Mouse (Mus musculus) embryonic facial prominence, embryonic 11.5 days (tissue): ENCODE results near the gene Npas3. TPM values are rescaled to one million over a fixed set of nuclear protein-coding genes. Genes with fewer than 3 reads are reported as not detected.
A peak's percentile ranks its signal among the peaks of the same experiment; 100 is the strongest.

Experiments used
- ATAC-seq: fragments of 200-750 bp; cut with Nextera tagmentation; replicated peaks from 2 replicates; pipeline ENCODE4 v1.8.0; 2017; ENCODE audit warnings: low read depth; ENCODE audit not compliant: insufficient number of reproducible peaks, low FRiP score, low TSS enrichment
- DNase-seq: peaks from one replicate; pipeline ENCODE4 v3.0.0-alpha.2; 2015; ENCODE audit warnings: low spot score
- H3K27ac ChIP-seq: fragments of 300-500 bp; sonication (generic); replicated peaks from 2 replicates; pipeline ENCODE4 v1.5.1; 2014; ENCODE audit warnings: mild to moderate bottlenecking, low read depth, low read length, control low read depth
- H3K27me3 ChIP-seq: fragments of 300-500 bp; sonication (generic); 2 replicates; pipeline ENCODE4 v1.6.1; 2014; ENCODE audit warnings: mild to moderate bottlenecking, low read length, moderate library complexity, mixed read lengths; ENCODE audit not compliant: control insufficient read depth, insufficient read depth
- H3K36me3 ChIP-seq: fragments of 300-500 bp; sonication (generic); replicated peaks from 2 replicates; pipeline ENCODE4 v1.6.1; 2014; ENCODE audit warnings: low read depth, mild to moderate bottlenecking, low read length, moderate library complexity, mixed read lengths; ENCODE audit not compliant: control insufficient read depth, insufficient read depth
- H3K4me1 ChIP-seq: fragments of 300-500 bp; sonication (generic); 2 replicates; pipeline ENCODE4 v1.6.1; 2014; ENCODE audit warnings: low read length, mixed read lengths; ENCODE audit not compliant: control insufficient read depth, insufficient read depth
- H3K4me2 ChIP-seq: fragments of 300-500 bp; sonication (generic); 2 replicates; pipeline ENCODE4 v1.6.1; 2014; ENCODE audit warnings: low read depth, mild to moderate bottlenecking, control low read depth, low read length, moderate library complexity
- H3K4me3 ChIP-seq: fragments of 300-500 bp; sonication (generic); 2 replicates; pipeline ENCODE4 v1.5.1; 2014; ENCODE audit warnings: low read depth, low read length, control low read depth
- H3K9ac ChIP-seq: fragments of 300-500 bp; sonication (generic); replicated peaks from 2 replicates; pipeline ENCODE4 v1.6.1; 2014; ENCODE audit warnings: mild to moderate bottlenecking, control low read depth, low read length
- H3K9me3 ChIP-seq: fragments of 300-500 bp; sonication (generic); replicated peaks from 2 replicates; pipeline ENCODE4 v1.6.1; 2016; ENCODE audit warnings: mild to moderate bottlenecking, low read length, inconsistent platforms, mixed read lengths; ENCODE audit not compliant: control insufficient read depth
- WGBS: fragments of 180-500 bp; shearing (Covaris S2); extraction: QIAGEN DNeasy Blood & Tissue Kit; methylation state at CpG from one replicate; pipeline ENCODE4 v1.1.7; 2014; 5-methylcytosine and 5-hydroxymethylcytosine counted together
- polyA plus RNA-seq: library from polyadenylated mRNA; unstranded; fragments of >200 nt; fragmentation: Nextera tagmentation; extraction: Ambion mirVana; gene quantifications from 2 replicates; pipeline ENCODE4 v1.2.1, GENCODE M21; 2014

The Npas3 gene
- polyA plus RNA-seq, 1 experiment from 2014 or later: 5.0 TPM

DNA sequence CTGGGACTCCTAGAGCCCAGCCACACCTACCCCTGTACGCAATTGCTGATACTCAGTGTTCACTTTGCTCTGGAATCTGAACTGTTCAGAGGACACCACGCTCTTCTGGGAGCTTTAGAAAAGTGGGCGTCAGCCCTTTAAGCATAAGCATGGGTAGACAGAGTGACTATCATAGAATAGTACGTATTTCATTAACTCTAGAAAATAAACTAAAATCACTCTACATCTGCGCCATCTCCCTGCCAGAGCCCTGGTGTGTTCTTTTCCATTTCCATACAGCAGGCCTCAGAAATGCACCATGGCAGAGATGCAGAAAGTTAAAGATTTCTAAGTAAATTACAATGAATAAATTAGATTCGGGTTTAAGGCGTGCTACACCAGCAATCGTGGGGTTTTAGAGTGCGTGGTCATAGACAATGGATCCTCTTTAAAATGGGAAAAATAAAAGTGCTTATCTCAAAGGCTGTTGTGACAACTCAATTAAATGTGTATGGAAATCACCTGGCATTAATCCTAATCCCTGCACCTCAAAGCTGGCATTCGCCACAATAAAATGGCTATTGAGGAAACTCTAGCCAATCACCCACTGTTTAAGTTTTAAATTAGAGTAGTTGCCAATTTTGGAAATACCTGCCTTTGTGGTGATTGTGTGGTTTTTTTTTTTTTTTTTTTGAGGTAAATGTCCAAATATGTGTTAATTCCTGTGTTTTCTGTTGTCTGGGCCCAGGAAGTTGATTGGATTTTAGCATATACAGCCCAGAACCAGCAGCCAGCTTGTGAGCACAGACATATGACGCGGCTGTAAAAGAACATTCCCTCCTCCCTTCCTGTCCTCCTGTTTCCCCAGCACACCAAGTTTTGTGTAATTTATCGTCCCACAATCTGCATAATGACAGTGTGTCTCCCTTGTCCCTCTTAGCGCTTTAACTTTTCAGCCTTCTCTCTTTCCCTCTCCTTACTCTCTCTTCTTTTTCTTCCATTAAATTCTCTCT lies 737.7 kb downstream of the Npas3 start:
- Histone ChIP-seq H3K9me3 (no peaks in the 10 kb centered on the region), H3K36me3 (no peaks in the 10 kb centered on the region), H3K4me1 (no peaks in the 10 kb centered on the region), H3K27ac (no peak overlapping the region), H3K4me3 (no peak overlapping the region), H3K4me2 (no peak overlapping the region), H3K27me3 (no peaks in the 10 kb centered on the region), H3K9ac (no peak overlapping the region)
- ATAC-seq (no peak), DNase-seq (no peak)
- 81% methylated on average over 14 of the region's 14 CpGs for WGBS

DNA sequence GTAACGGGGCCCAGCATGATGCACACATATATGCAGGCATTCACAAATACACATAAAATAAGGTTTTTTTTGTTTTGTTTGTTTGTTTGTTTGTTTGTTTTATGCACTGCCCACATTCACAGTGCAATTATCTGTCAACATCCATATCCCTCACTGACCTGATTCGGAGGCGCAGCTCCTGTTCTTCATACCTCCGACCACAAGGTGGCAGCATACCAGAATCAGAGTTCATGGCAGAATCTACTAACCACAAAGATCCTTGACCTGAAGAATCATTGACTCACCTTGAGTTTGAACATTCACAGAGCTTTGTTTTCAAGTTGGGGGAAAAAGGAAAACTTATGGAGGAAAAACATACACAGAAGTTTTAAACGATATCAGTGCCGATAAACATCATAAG lies 743.9 kb downstream of the Npas3 start:
- Histone ChIP-seq H3K36me3 (no peaks in the 10 kb centered on the region), H3K9ac (no peak overlapping the region), H3K27ac (no peak overlapping the region), H3K4me1 (no peaks in the 10 kb centered on the region), H3K4me3 (no peak overlapping the region), H3K9me3 (no peaks in the 10 kb centered on the region), H3K27me3 (no peaks in the 10 kb centered on the region), H3K4me2 (no peak overlapping the region)
- WGBS: 97% methylated on average over 6 of the region's 6 CpGs
- ATAC-seq: no peak
- DNase-seq: no peak

DNA sequence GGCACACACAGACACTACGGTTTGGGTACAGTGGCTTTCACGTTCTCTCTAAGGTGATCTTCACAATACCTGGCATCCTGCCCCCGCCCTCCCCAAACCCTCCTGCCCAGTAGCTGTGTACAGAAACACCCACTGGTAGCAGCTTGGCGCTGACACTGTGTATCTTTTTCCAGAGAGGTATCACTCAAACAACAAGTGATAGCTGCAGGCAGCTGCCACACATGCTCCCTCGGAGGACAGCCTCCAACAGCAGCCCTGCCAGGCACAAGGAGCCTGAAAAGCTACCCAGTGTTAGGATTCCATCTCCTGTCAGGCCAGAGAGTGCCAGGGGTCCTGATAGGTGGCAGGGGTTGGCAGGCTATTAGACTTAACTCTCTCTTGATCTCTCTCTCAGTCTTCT lies 747.2 kb downstream of the Npas3 start:
- 77% methylated on average over 5 of the region's 5 CpGs for WGBS
- Histone ChIP-seq H3K9ac (no peak overlapping the region), H3K4me3 (no peak overlapping the region), H3K27ac (no peak overlapping the region), H3K36me3 (no peaks in the 10 kb centered on the region), H3K9me3 (no peaks in the 10 kb centered on the region), H3K4me2 (no peak overlapping the region), H3K4me1 (no peaks in the 10 kb centered on the region), H3K27me3 (no peaks in the 10 kb centered on the region)
- ATAC-seq: no peak
- DNase-seq: no peak

DNA sequence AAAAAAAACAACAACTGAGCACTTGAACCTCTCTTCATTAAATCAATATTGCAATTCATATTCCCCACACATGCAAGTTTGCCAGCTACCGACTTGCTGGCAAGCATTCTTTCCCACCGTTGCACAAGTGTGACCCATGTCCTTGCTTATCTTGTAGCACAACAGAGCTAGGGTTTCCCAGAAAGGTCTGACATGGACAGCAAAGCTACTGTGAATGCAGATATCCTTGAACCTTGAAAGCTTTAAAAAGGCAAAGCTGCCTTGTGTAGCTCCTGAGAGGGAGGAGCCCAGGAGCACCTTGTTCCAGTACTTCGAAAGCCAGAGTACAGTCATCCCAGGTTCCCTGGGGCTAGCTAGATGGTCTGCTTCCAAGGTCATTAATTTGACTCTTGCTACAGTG lies 748.7 kb downstream of the Npas3 start:
- Histone ChIP-seq H3K27ac (no peak overlapping the region), H3K4me3 (no peak overlapping the region), H3K4me1 (no peaks in the 10 kb centered on the region), H3K9me3 (no peaks in the 10 kb centered on the region), H3K27me3 (no peaks in the 10 kb centered on the region), H3K4me2 (no peak overlapping the region), H3K9ac (no peak overlapping the region), H3K36me3 (no peaks in the 10 kb centered on the region)
- ATAC-seq: no peak
- 81% methylated on average over 3 of the region's 3 CpGs for WGBS
- DNase-seq: no peak

DNA sequence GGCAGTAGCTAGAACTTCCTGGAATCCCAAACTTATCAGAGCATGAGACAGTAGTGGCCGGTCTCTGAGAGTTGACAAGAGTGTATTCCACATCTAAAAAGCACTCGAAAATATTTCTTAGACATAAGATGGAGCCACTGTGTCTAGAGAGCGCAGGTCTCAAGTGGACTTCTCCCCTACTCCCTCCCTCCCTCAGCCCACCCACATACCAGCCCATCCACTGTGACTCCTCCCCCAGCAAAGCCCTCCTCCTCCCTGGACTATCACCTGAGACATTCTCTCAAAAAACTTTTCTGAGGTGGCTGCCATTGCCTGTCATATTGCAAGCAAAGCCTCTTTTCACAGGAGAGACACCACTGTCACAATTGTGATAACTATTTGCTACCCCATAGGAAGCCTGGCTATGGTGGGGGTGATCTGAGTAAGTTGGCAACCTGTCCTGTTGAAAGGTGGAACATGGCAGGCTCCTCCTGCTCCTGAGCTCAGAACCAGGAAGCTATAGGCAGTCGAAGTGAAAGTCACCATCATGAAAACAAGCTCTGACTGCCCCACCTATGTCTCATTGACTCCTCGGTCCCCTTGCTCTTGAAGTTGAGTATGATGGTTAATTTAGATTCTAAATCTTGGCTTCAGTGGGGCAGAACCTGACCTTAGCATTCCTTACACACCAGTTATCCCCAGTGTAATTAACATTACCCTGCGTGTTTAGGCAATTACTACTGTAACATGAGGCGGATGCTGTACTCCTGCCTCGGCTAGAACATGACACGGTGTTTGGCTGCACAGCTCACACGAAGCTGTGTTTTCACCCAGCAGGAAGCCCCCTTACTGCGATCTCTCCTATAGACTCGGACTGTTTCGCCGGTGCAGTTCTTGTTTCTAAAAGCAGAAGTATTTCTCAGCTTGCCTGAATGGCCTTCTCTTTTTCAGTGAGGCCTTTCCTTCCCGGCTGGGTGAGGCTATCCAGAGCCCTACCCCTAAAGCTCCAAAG lies 751.5 kb downstream of the Npas3 start:
- ATAC-seq (no peak), DNase-seq (peak; percentile 45)
- H3K4me1 ChIP-seq: no peaks in the 10 kb centered on the region
- WGBS: 38% methylated on average over 15 of the region's 15 CpGs
- no peak overlapping the region for H3K4me2 ChIP-seq
- no peak overlapping the region for H3K9ac ChIP-seq
- H3K4me3 ChIP-seq: no peak overlapping the region
- H3K27me3 ChIP-seq: no peaks in the 10 kb centered on the region
- H3K9me3 ChIP-seq: no peaks in the 10 kb centered on the region
- no peaks in the 10 kb centered on the region for H3K36me3 ChIP-seq
- H3K27ac ChIP-seq: no peak overlapping the region

DNA sequence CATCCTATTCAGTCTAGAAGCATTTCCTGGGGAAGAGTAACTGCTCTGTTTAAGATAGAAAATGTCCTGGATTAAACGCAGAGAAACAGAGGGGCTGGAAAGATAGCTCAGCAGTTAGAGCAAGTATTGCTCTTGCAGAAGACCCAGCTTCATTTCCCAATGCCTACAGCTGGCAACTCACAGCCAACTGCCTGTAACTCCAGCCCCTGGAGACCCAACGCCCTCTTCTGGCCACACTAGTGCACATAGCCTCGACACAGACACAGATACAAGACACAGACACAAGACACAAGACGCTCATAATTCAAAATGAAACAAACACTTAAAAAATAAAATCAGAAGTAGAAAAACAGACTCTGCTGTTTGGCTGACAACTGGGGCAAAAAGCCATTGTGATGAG lies 754.0 kb downstream of the Npas3 start:
- ATAC-seq: no peak
- Histone ChIP-seq H3K4me2 (no peak overlapping the region), H3K4me3 (no peak overlapping the region), H3K4me1 (no peaks in the 10 kb centered on the region), H3K27me3 (no peaks in the 10 kb centered on the region), H3K9ac (no peak overlapping the region), H3K9me3 (no peaks in the 10 kb centered on the region), H3K27ac (no peak overlapping the region), H3K36me3 (no peaks in the 10 kb centered on the region)
- no peak for DNase-seq
- 78% methylated on average over 4 of the region's 4 CpGs for WGBS

DNA sequence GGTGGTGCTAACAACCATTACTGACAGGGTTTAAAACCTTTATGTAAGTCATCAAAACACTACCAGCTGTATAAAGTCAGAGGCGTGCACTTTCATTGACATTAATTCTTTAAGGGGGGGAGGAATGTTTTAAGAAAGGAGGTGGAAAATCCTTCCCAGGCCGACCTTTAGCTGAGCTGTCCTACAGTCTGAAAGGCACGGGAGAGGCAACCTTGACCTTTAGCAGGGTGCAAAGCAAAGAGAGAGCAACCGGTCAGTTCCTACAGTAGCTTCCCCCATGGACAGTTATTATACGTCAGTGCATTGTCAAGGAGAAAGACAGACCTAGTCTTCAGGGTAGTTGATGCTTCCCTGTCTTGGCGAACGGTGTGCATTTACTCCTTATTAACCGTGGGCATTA lies 756.1 kb downstream of the Npas3 start:
- no peak for ATAC-seq
- Histone ChIP-seq H3K36me3 (no peaks in the 10 kb centered on the region), H3K27me3 (no peaks in the 10 kb centered on the region), H3K9ac (no peak overlapping the region), H3K4me3 (no peak overlapping the region), H3K4me1 (no peaks in the 10 kb centered on the region), H3K27ac (no peak overlapping the region), H3K4me2 (no peak overlapping the region), H3K9me3 (no peaks in the 10 kb centered on the region)
- DNase-seq: no peak
- 31% methylated on average over 8 of the region's 8 CpGs for WGBS
